Mouse (Mus musculus): ENCODE measurements around the gene Ngrn. TPM values are rescaled to one million over a fixed set of nuclear protein-coding genes. Genes with fewer than 3 reads are reported as not detected.

The Ngrn gene
- polyA plus RNA-seq, 1 experiment, result 15.8 TPM

GRCm38 (mm10) chr7:80231971-80232488 is 29.0 kb upstream of the Ngrn start:
- peak overlapping the region; percentile 17; the same call in 1 of the 2 replicates for H3K27ac ChIP-seq (ENCODE audit: insufficient read depth, low read length)
- H3K4me3 ChIP-seq (ENCODE audit: insufficient read depth, low read length), result peak overlapping the region; percentile 66
- TF ChIP-seq CTCF (IDR thresholded peaks at IDR 0.05; ENCODE audit: borderline replicate concordance, insufficient read depth, low read length) (no peak), POLR2A (IDR thresholded peaks at IDR 0.05; ENCODE audit: low read depth, low read length) (no peak; the same call in 1 of the 2 replicates)
- H3K4me1 ChIP-seq (ENCODE audit: control insufficient read depth, insufficient read depth, low read length), result peaks cover 2% of the 10 kb centered on the region

- H3K27ac ChIP-seq (ENCODE audit: insufficient read depth, low read length), result peak within 1 kb of the TSS; percentile 17; the same call in 1 of the 2 replicates
Observed at GRCm38 (mm10) chr7:80232489-80233029, 28.5 kb upstream of the Ngrn start, which contains the start of the genes Cib1 and Gdpgp1. Cib1 (minus strand) TSS chr7:80232813. Gdpgp1 (plus strand) TSS chr7:80232865.

GRCm38 (mm10) chr7:80233799-80234198 is 27.2 kb upstream of the Ngrn start:
- peaks cover 2% of the 10 kb centered on the region for H3K4me1 ChIP-seq (ENCODE audit: control insufficient read depth, insufficient read depth, low read length)
- H3K27ac ChIP-seq (ENCODE audit: insufficient read depth, low read length), result no peak overlapping the region
- peak overlapping the region; percentile 18; the same call in 1 of the 2 replicates for H3K4me3 ChIP-seq (ENCODE audit: insufficient read depth, low read length)
- TF ChIP-seq CTCF (IDR thresholded peaks at IDR 0.05; ENCODE audit: borderline replicate concordance, insufficient read depth, low read length) (no peak), POLR2A (IDR thresholded peaks at IDR 0.05; ENCODE audit: low read depth, low read length) (no peak)

More at GRCm38 (mm10) chr7:80232489-80233029, 28.5 kb upstream of the Ngrn start, which contains the start of the genes Cib1 and Gdpgp1:
- Histone ChIP-seq H3K4me1 (ENCODE audit: control insufficient read depth, insufficient read depth, low read length) (peaks cover 2% of the 10 kb centered on the region), H3K4me3 (ENCODE audit: insufficient read depth, low read length) (peak within 1 kb of the TSS; percentile 92)
- no peak for TF ChIP-seq CTCF (IDR thresholded peaks at IDR 0.05; ENCODE audit: borderline replicate concordance, insufficient read depth, low read length)
- peak; percentile 91 for TF ChIP-seq POLR2A (IDR thresholded peaks at IDR 0.05; ENCODE audit: low read depth, low read length)

GRCm38 (mm10) chr7:80238542-80238941 is 22.5 kb upstream of the Ngrn start:
- no peak overlapping the region for H3K4me3 ChIP-seq (ENCODE audit: insufficient read depth, low read length)
- H3K27ac ChIP-seq (ENCODE audit: insufficient read depth, low read length), result no peak overlapping the region
- TF ChIP-seq POLR2A (IDR thresholded peaks at IDR 0.05; ENCODE audit: low read depth, low read length) (no peak), CTCF (IDR thresholded peaks at IDR 0.05; ENCODE audit: borderline replicate concordance, insufficient read depth, low read length) (no peak)
- peaks cover 2% of the 10 kb centered on the region; the same call in 1 of the 2 replicates for H3K4me1 ChIP-seq (ENCODE audit: control insufficient read depth, insufficient read depth, low read length)

- Histone ChIP-seq H3K27ac (ENCODE audit: insufficient read depth, low read length) (no peak overlapping the region), H3K4me1 (ENCODE audit: control insufficient read depth, insufficient read depth, low read length) (no peaks in the 10 kb centered on the region), H3K4me3 (ENCODE audit: insufficient read depth, low read length) (no peak overlapping the region)
- TF ChIP-seq CTCF (IDR thresholded peaks at IDR 0.05; ENCODE audit: borderline replicate concordance, insufficient read depth, low read length), result no peak
- no peak for TF ChIP-seq POLR2A (IDR thresholded peaks at IDR 0.05; ENCODE audit: low read depth, low read length)
Observed at GRCm38 (mm10) chr7:80241661-80242060, 19.4 kb upstream of the Ngrn start.

GRCm38 (mm10) chr7:80244851-80245250 is 16.2 kb upstream of the Ngrn start:
- Histone ChIP-seq H3K4me1 (ENCODE audit: control insufficient read depth, insufficient read depth, low read length) (no peaks in the 10 kb centered on the region), H3K27ac (ENCODE audit: insufficient read depth, low read length) (no peak overlapping the region), H3K4me3 (ENCODE audit: insufficient read depth, low read length) (no peak overlapping the region)
- no peak for TF ChIP-seq CTCF (IDR thresholded peaks at IDR 0.05; ENCODE audit: borderline replicate concordance, insufficient read depth, low read length)
- no peak for TF ChIP-seq POLR2A (IDR thresholded peaks at IDR 0.05; ENCODE audit: low read depth, low read length)

- Histone ChIP-seq H3K4me1 (ENCODE audit: control insufficient read depth, insufficient read depth, low read length) (no peaks in the 10 kb centered on the region), H3K4me3 (ENCODE audit: insufficient read depth, low read length) (peak within 1 kb of the TSS; percentile 35), H3K27ac (ENCODE audit: insufficient read depth, low read length) (no peak within 1 kb of the TSS)
- TF ChIP-seq POLR2A (IDR thresholded peaks at IDR 0.05; ENCODE audit: low read depth, low read length) (0 out of 2 replicates have a peak, but pooled peaks have one; percentile 43), CTCF (IDR thresholded peaks at IDR 0.05; ENCODE audit: borderline replicate concordance, insufficient read depth, low read length) (no peak)
Observed at GRCm38 (mm10) chr7:80246148-80246721, 14.8 kb upstream of the Ngrn start, which contains the start of gene Ttll13. Ttll13 (plus strand) TSS chr7:80246376.

- H3K4me1 ChIP-seq (ENCODE audit: control insufficient read depth, insufficient read depth, low read length), result no peaks in the 10 kb centered on the region
- H3K27ac ChIP-seq (ENCODE audit: insufficient read depth, low read length), result no peak overlapping the region
- no peak overlapping the region for H3K4me3 ChIP-seq (ENCODE audit: insufficient read depth, low read length)
- TF ChIP-seq CTCF (IDR thresholded peaks at IDR 0.05; ENCODE audit: borderline replicate concordance, insufficient read depth, low read length) (no peak), POLR2A (IDR thresholded peaks at IDR 0.05; ENCODE audit: low read depth, low read length) (no peak)
Observed at GRCm38 (mm10) chr7:80246859-80247258, 14.2 kb upstream of the Ngrn start.

GRCm38 (mm10) chr7:80252437-80252836 is 8.6 kb upstream of the Ngrn start:
- no peaks in the 10 kb centered on the region for H3K4me1 ChIP-seq (ENCODE audit: control insufficient read depth, insufficient read depth, low read length)

GRCm38 (mm10) chr7:80252886-80253285 is 8.1 kb upstream of the Ngrn start:
- TF ChIP-seq POLR2A (IDR thresholded peaks at IDR 0.05; ENCODE audit: low read depth, low read length) (no peak), CTCF (IDR thresholded peaks at IDR 0.05; ENCODE audit: borderline replicate concordance, insufficient read depth, low read length) (no peak)
- H3K4me3 ChIP-seq (ENCODE audit: insufficient read depth, low read length), result no peak overlapping the region
- H3K27ac ChIP-seq (ENCODE audit: insufficient read depth, low read length), result no peak overlapping the region
- H3K4me1 ChIP-seq (ENCODE audit: control insufficient read depth, insufficient read depth, low read length), result no peaks in the 10 kb centered on the region

More at GRCm38 (mm10) chr7:80252437-80252836, 8.6 kb upstream of the Ngrn start:
- TF ChIP-seq POLR2A (IDR thresholded peaks at IDR 0.05; ENCODE audit: low read depth, low read length), result no peak
- no peak for TF ChIP-seq CTCF (IDR thresholded peaks at IDR 0.05; ENCODE audit: borderline replicate concordance, insufficient read depth, low read length)
- Histone ChIP-seq H3K27ac (ENCODE audit: insufficient read depth, low read length) (no peak overlapping the region), H3K4me3 (ENCODE audit: insufficient read depth, low read length) (no peak overlapping the region)

All from embryonic fibroblast, embryonic 13.5 days (primary cell).